Mouse (Mus musculus): ENCODE data around the gene Zfp276. TPM values are rescaled to one million over a fixed set of nuclear protein-coding genes. Genes with fewer than 3 reads are reported as not detected.

Zfp276 gene
- polyA plus RNA-seq, 1 experiment: 30.9 TPM

GRCm38 (mm10) chr8:123284493-123284892 is 30.5 kb downstream of the Zfp276 start:
- H3K4me1 ChIP-seq (ENCODE audit: control insufficient read depth, insufficient read depth, low read length): no peaks in the 10 kb centered on the region
- TF ChIP-seq POLR2A (IDR thresholded peaks at IDR 0.05; ENCODE audit: extremely low read depth, insufficient read depth, low read length): no peak
- no peak for TF ChIP-seq CTCF (IDR thresholded peaks at IDR 0.05; ENCODE audit: extremely low read depth, insufficient read depth, low read length)

GRCm38 (mm10) chr8:123287362-123287761 is 33.4 kb downstream of the Zfp276 start:
- no peak for TF ChIP-seq POLR2A (IDR thresholded peaks at IDR 0.05; ENCODE audit: extremely low read depth, insufficient read depth, low read length)
- TF ChIP-seq CTCF (IDR thresholded peaks at IDR 0.05; ENCODE audit: extremely low read depth, insufficient read depth, low read length): no peak
- no peaks in the 10 kb centered on the region for H3K4me1 ChIP-seq (ENCODE audit: control insufficient read depth, insufficient read depth, low read length)
- no peak overlapping the region for H3K27ac ChIP-seq (ENCODE audit: insufficient read depth, low read length)
- no peak overlapping the region for H3K4me3 ChIP-seq (ENCODE audit: insufficient read depth, low read length)

More at GRCm38 (mm10) chr8:123284493-123284892, 30.5 kb downstream of the Zfp276 start:
- no peak overlapping the region for H3K4me3 ChIP-seq (ENCODE audit: insufficient read depth, low read length)
- H3K27ac ChIP-seq (ENCODE audit: insufficient read depth, low read length): no peak overlapping the region

- no peak overlapping the region for H3K27ac ChIP-seq (ENCODE audit: insufficient read depth, low read length)
- TF ChIP-seq POLR2A (IDR thresholded peaks at IDR 0.05; ENCODE audit: extremely low read depth, insufficient read depth, low read length): no peak
- TF ChIP-seq CTCF (IDR thresholded peaks at IDR 0.05; ENCODE audit: extremely low read depth, insufficient read depth, low read length): peak; percentile 43
- H3K4me1 ChIP-seq (ENCODE audit: control insufficient read depth, insufficient read depth, low read length): no peaks in the 10 kb centered on the region
- H3K4me3 ChIP-seq (ENCODE audit: insufficient read depth, low read length): no peak overlapping the region
Observed at GRCm38 (mm10) chr8:123290166-123290565, 36.2 kb downstream of the Zfp276 start.

- TF ChIP-seq CTCF (IDR thresholded peaks at IDR 0.05; ENCODE audit: extremely low read depth, insufficient read depth, low read length) (no peak), POLR2A (IDR thresholded peaks at IDR 0.05; ENCODE audit: extremely low read depth, insufficient read depth, low read length) (no peak)
- H3K27ac ChIP-seq (ENCODE audit: insufficient read depth, low read length): no peak overlapping the region
- no peak overlapping the region for H3K4me3 ChIP-seq (ENCODE audit: insufficient read depth, low read length)
- H3K4me1 ChIP-seq (ENCODE audit: control insufficient read depth, insufficient read depth, low read length): no peaks in the 10 kb centered on the region
Observed at GRCm38 (mm10) chr8:123290679-123291078, 36.7 kb downstream of the Zfp276 start.

- no peak for TF ChIP-seq CTCF (IDR thresholded peaks at IDR 0.05; ENCODE audit: extremely low read depth, insufficient read depth, low read length)
- no peak for TF ChIP-seq POLR2A (IDR thresholded peaks at IDR 0.05; ENCODE audit: extremely low read depth, insufficient read depth, low read length)
- Histone ChIP-seq H3K27ac (ENCODE audit: insufficient read depth, low read length) (no peak overlapping the region), H3K4me3 (ENCODE audit: insufficient read depth, low read length) (no peak overlapping the region), H3K4me1 (ENCODE audit: control insufficient read depth, insufficient read depth, low read length) (no peaks in the 10 kb centered on the region)
Observed at GRCm38 (mm10) chr8:123291716-123292115, 37.7 kb downstream of the Zfp276 start.

- no peak overlapping the region for H3K4me3 ChIP-seq (ENCODE audit: insufficient read depth, low read length)
- TF ChIP-seq CTCF (IDR thresholded peaks at IDR 0.05; ENCODE audit: extremely low read depth, insufficient read depth, low read length): no peak
- no peak for TF ChIP-seq POLR2A (IDR thresholded peaks at IDR 0.05; ENCODE audit: extremely low read depth, insufficient read depth, low read length)
- H3K4me1 ChIP-seq (ENCODE audit: control insufficient read depth, insufficient read depth, low read length): no peaks in the 10 kb centered on the region
- H3K27ac ChIP-seq (ENCODE audit: insufficient read depth, low read length): no peak overlapping the region
Observed at GRCm38 (mm10) chr8:123292281-123292680, 38.3 kb downstream of the Zfp276 start.

GRCm38 (mm10) chr8:123292785-123293184 is 38.8 kb downstream of the Zfp276 start:
- TF ChIP-seq POLR2A (IDR thresholded peaks at IDR 0.05; ENCODE audit: extremely low read depth, insufficient read depth, low read length) (no peak), CTCF (IDR thresholded peaks at IDR 0.05; ENCODE audit: extremely low read depth, insufficient read depth, low read length) (no peak)
- Histone ChIP-seq H3K4me3 (ENCODE audit: insufficient read depth, low read length) (no peak overlapping the region), H3K27ac (ENCODE audit: insufficient read depth, low read length) (no peak overlapping the region), H3K4me1 (ENCODE audit: control insufficient read depth, insufficient read depth, low read length) (no peaks in the 10 kb centered on the region)

GRCm38 (mm10) chr8:123298301-123298700 is 44.3 kb downstream of the Zfp276 start:
- no peaks in the 10 kb centered on the region for H3K4me1 ChIP-seq (ENCODE audit: control insufficient read depth, insufficient read depth, low read length)
- TF ChIP-seq POLR2A (IDR thresholded peaks at IDR 0.05; ENCODE audit: extremely low read depth, insufficient read depth, low read length) (no peak), CTCF (IDR thresholded peaks at IDR 0.05; ENCODE audit: extremely low read depth, insufficient read depth, low read length) (no peak)
- H3K27ac ChIP-seq (ENCODE audit: insufficient read depth, low read length): no peak overlapping the region
- no peak overlapping the region for H3K4me3 ChIP-seq (ENCODE audit: insufficient read depth, low read length)

- TF ChIP-seq CTCF (IDR thresholded peaks at IDR 0.05; ENCODE audit: extremely low read depth, insufficient read depth, low read length) (no peak), POLR2A (IDR thresholded peaks at IDR 0.05; ENCODE audit: extremely low read depth, insufficient read depth, low read length) (no peak)
- H3K4me1 ChIP-seq (ENCODE audit: control insufficient read depth, insufficient read depth, low read length): no peaks in the 10 kb centered on the region
- H3K27ac ChIP-seq (ENCODE audit: insufficient read depth, low read length): no peak overlapping the region
- no peak overlapping the region for H3K4me3 ChIP-seq (ENCODE audit: insufficient read depth, low read length)
Observed at GRCm38 (mm10) chr8:123308738-123309137, 54.7 kb downstream of the Zfp276 start.

- H3K4me1 ChIP-seq (ENCODE audit: control insufficient read depth, insufficient read depth, low read length): no peaks in the 10 kb centered on the region
- TF ChIP-seq POLR2A (IDR thresholded peaks at IDR 0.05; ENCODE audit: extremely low read depth, insufficient read depth, low read length): no peak
- no peak overlapping the region for H3K27ac ChIP-seq (ENCODE audit: insufficient read depth, low read length)
- H3K4me3 ChIP-seq (ENCODE audit: insufficient read depth, low read length): peak overlapping the region; percentile 24
Observed at GRCm38 (mm10) chr8:123317781-123318466, 63.9 kb downstream of the Zfp276 start.
